Mouse (Mus musculus) stomach, postnatal 0 days (tissue): Measurements from ENCODE around the gene Mup5. TPM values are rescaled to one million over a fixed set of nuclear protein-coding genes. Genes with fewer than 3 reads are reported as not detected.

ENCODE experiments used
- ATAC-seq: fragments of 200-750 bp; cut with Nextera tagmentation; 2 replicates; pipeline ENCODE4 v1.8.0; 2017; ENCODE audit not compliant: low FRiP score, low TSS enrichment
- DNase-seq: peaks from one replicate; pipeline ENCODE4 v3.0.0-alpha.2; 2016; ENCODE audit warnings: low spot score
- H3K27ac ChIP-seq: fragments of 300-500 bp; sonication (generic); replicated peaks from 2 replicates; pipeline ENCODE4 v1.5.1; 2014; ENCODE audit warnings: mild to moderate bottlenecking, control low read depth
- H3K27me3 ChIP-seq: fragments of 300-500 bp; sonication (generic); 2 replicates; pipeline ENCODE4 v1.6.1; 2014; ENCODE audit warnings: low read length; ENCODE audit not compliant: control insufficient read depth, insufficient read depth
- H3K36me3 ChIP-seq: fragments of 300-500 bp; sonication (generic); 2 replicates; pipeline ENCODE4 v1.6.1; 2014; ENCODE audit warnings: low read length, mixed read lengths; ENCODE audit not compliant: control insufficient read depth, insufficient read depth
- H3K4me1 ChIP-seq: fragments of 300-500 bp; sonication (generic); replicated peaks from 2 replicates; pipeline ENCODE4 v1.6.1; 2014; ENCODE audit warnings: antibody characterized with exemption; ENCODE audit not compliant: control insufficient read depth, insufficient read depth
- H3K4me2 ChIP-seq: fragments of 300-500 bp; sonication (generic); replicated peaks from 2 replicates; pipeline ENCODE4 v1.6.1; 2014; ENCODE audit warnings: low read depth, mild to moderate bottlenecking, control low read depth, moderate library complexity
- H3K4me3 ChIP-seq: fragments of 300-500 bp; sonication (generic); 2 replicates; pipeline ENCODE4 v1.5.1; 2014; ENCODE audit warnings: low read depth, low read length, control low read depth
- H3K9ac ChIP-seq: fragments of 300-500 bp; sonication (generic); 2 replicates; pipeline ENCODE4 v1.6.1; 2014; ENCODE audit warnings: mild to moderate bottlenecking, low read length, control low read depth, mixed read lengths
- H3K9me3 ChIP-seq: fragments of 300-500 bp; sonication (generic); 2 replicates; pipeline ENCODE4 v1.6.1; 2016; ENCODE audit warnings: low read length; ENCODE audit not compliant: control insufficient read depth
- CTCF ChIP-seq: IDR thresholded peaks from 2 replicates; pipeline ENCODE4 v1.5.1; 2016; ENCODE audit warnings: antibody characterized with exemption, low read depth, mild to moderate bottlenecking, moderate library complexity
- EP300 ChIP-seq: optimal IDR thresholded peaks from 2 replicates; pipeline ENCODE3; 2016; ENCODE audit warnings: antibody characterized with exemption
- WGBS: fragments of 180-500 bp; shearing (Covaris S2); extraction: QIAGEN DNeasy Blood & Tissue Kit; methylation state at CpG from one replicate; pipeline ENCODE4 v1.1.7; 2014; 5-methylcytosine and 5-hydroxymethylcytosine counted together
- polyA plus RNA-seq: library from polyadenylated mRNA; unstranded; fragments of >200 nt; fragmentation: Nextera tagmentation; extraction: Ambion mirVana; gene quantifications from 2 replicates; pipeline ENCODE4 v1.2.1, GENCODE M21; 2015

Gene Mup5
- polyA plus RNA-seq: not detected in 2 replicates

- Histone ChIP-seq H3K9ac (no peak within 1 kb of the TSS), H3K9me3 (no peaks in the 10 kb centered on the region), H3K4me2 (no peak within 1 kb of the TSS), H3K27me3 (no peaks in the 10 kb centered on the region), H3K36me3 (no peaks in the 10 kb centered on the region), H3K4me1 (no peaks in the 10 kb centered on the region), H3K27ac (no peak within 1 kb of the TSS), H3K4me3 (no peak within 1 kb of the TSS)
- WGBS: 70% methylated on average over 4 of the region's 4 CpGs
- ATAC-seq (no peak), DNase-seq (no peak)
- no peak for TF ChIP-seq CTCF
- no peak for TF ChIP-seq EP300
These were observed at the start of gene Mup5 for GRCm38 (mm10) chr4:61834952-61835708. Mup5 (minus strand) TSS chr4:61835233.

GRCm38 (mm10) chr4:61858160-61858559, 23.1 kb upstream of the Mup5 start:
- no peaks in the 10 kb centered on the region for H3K9me3 ChIP-seq
- no peak overlapping the region for H3K4me2 ChIP-seq
- DNase-seq (peak; percentile 35), ATAC-seq (no peak)
- 48% methylated on average over 4 of the region's 4 CpGs for WGBS
- H3K36me3 ChIP-seq: no peaks in the 10 kb centered on the region
- TF ChIP-seq EP300: no peak
- peak; percentile 76 for TF ChIP-seq CTCF
- no peaks in the 10 kb centered on the region for H3K27me3 ChIP-seq
- no peak overlapping the region for H3K9ac ChIP-seq
- H3K4me1 ChIP-seq: no peaks in the 10 kb centered on the region
- H3K27ac ChIP-seq: no peak overlapping the region
- H3K4me3 ChIP-seq: no peak overlapping the region

GRCm38 (mm10) chr4:61855831-61856698, 21.0 kb upstream of the Mup5 start:
- ATAC-seq: peak; percentile 98
- 66% methylated on average over 18 of the region's 18 CpGs for WGBS
- Histone ChIP-seq H3K36me3 (no peaks in the 10 kb centered on the region), H3K9me3 (no peaks in the 10 kb centered on the region), H3K27ac (peak overlapping the region; percentile 76), H3K4me1 (no peaks in the 10 kb centered on the region), H3K4me2 (no peak overlapping the region), H3K4me3 (no peak overlapping the region), H3K9ac (no peak overlapping the region), H3K27me3 (no peaks in the 10 kb centered on the region)
- TF ChIP-seq EP300 (no peak), CTCF (no peak)
- DNase-seq: peak; percentile 72

DNA sequence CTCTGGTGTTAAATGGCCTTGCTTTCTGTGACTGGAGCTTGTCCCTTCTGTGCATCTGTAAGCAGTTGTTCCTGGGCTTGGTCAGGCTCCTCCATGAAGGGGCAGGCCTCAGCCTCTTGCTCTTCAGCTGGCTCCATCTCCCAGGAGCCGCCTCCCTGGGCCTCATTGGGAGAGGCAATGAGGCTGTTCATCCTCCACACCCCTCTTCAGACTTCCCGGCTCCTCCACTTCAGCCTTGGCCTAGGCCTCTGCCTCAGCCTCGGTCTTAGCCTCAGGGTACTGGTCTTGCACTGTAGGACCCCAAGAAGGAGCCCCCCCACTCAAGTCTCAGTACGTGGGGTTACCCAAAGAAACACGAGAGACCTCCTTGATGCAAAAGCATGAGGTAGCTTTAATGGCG, 20.3 kb upstream of the Mup5 start:
- Histone ChIP-seq H3K9ac (no peak overlapping the region), H3K9me3 (no peaks in the 10 kb centered on the region), H3K27ac (peak overlapping the region; percentile 74), H3K4me3 (no peak overlapping the region), H3K4me2 (no peak overlapping the region), H3K27me3 (no peaks in the 10 kb centered on the region), H3K36me3 (no peaks in the 10 kb centered on the region), H3K4me1 (no peaks in the 10 kb centered on the region)
- ATAC-seq (peak; percentile 60), DNase-seq (no peak)
- TF ChIP-seq CTCF: no peak
- 73% methylated on average over 6 of the region's 6 CpGs for WGBS

DNA sequence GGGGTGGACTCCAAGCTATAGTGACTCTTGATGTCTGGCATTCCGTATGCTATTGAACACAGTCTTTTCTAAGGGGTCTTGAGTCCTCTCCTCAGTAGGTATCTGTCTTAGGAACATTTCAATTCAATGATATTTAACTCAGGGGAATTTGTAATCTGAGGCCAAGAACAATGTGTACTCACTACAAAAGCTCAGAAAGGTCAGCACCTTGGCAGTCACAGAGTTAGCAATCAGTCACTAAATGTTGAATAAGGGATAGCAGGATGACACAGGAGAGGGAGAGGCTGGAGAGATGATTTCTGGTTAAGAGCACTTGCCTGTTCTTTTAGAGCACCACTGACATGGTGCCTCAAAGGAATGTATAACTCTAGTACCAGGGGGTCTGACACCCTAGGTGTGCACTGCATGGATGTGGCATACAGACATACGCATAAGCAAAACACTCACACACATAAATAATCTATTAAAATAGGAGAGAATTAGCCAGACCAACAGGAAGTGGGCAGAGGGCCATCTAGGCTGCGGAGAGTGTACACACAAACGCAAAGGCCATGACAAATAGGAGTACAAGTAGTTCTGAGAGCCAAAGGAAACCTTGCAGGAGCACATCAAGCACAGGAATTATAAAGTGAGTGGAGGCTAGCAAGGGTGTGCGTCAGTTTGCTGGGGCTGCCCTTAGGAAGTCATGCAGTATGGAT, 9.9 kb upstream of the Mup5 start:
- no peak for DNase-seq
- Histone ChIP-seq H3K9ac (no peak overlapping the region), H3K36me3 (no peaks in the 10 kb centered on the region), H3K4me3 (no peak overlapping the region), H3K27ac (no peak overlapping the region), H3K9me3 (no peaks in the 10 kb centered on the region), H3K4me2 (no peak overlapping the region), H3K27me3 (no peaks in the 10 kb centered on the region), H3K4me1 (no peaks in the 10 kb centered on the region)
- no peak for TF ChIP-seq CTCF
- no peak for TF ChIP-seq EP300
- ATAC-seq: no peak
- WGBS: 85% methylated on average over 5 of the region's 5 CpGs
